Mouse (Mus musculus) bone marrow, adult 2 months (tissue): ENCODE results near the gene Inpp5d.

Experiments used
- CTCF ChIP-seq: fragments of 200-500 bp; IDR thresholded peaks from 2 replicates; pipeline ENCODE4 v1.5.1; 2011; ENCODE audit warnings: low read length, control low read depth; ENCODE audit not compliant: control insufficient read depth, insufficient read depth
- POLR2A ChIP-seq: fragments of 200-500 bp; IDR thresholded peaks from 2 replicates; pipeline ENCODE4 v1.6.1; 2011; ENCODE audit warnings: low read depth, mild to moderate bottlenecking, control low read depth, low read length, borderline replicate concordance; ENCODE audit not compliant: control insufficient read depth

GRCm38 (mm10) chr1:87605296-87605695 is 14.8 kb upstream of the Inpp5d start:
- TF ChIP-seq CTCF (no peak), POLR2A (no peak)
